Mouse (Mus musculus) stomach, embryonic 16.5 days (tissue): ENCODE measurements at regions not wholly inside any gene's neighbourhood (a gene's known extent, or its start where the extent isn't known, plus 50 kb on each side); places are given as distances from the start of the nearest gene placed in this dataset.

Experiments
- ATAC-seq: fragments of 200-750 bp; cut with Nextera tagmentation; 2 replicates; pipeline ENCODE4 v1.8.0; 2017; ENCODE audit warnings: moderate number of reproducible peaks, moderate TSS enrichment; ENCODE audit not compliant: insufficient read depth, low FRiP score
- H3K27ac ChIP-seq: fragments of 300-500 bp; sonication (generic); 2 replicates; pipeline ENCODE4 v1.5.1; 2014; ENCODE audit warnings: low read length
- H3K27me3 ChIP-seq: fragments of 300-500 bp; sonication (generic); 2 replicates; pipeline ENCODE4 v1.6.1; 2014; ENCODE audit warnings: low read length, control low read depth, mixed read lengths; ENCODE audit not compliant: control insufficient read depth, insufficient read depth
- H3K36me3 ChIP-seq: fragments of 300-500 bp; sonication (generic); 2 replicates; pipeline ENCODE4 v1.6.1; 2014; ENCODE audit warnings: low read length; ENCODE audit not compliant: control insufficient read depth, insufficient read depth
- H3K4me1 ChIP-seq: fragments of 300-500 bp; sonication (generic); 2 replicates; pipeline ENCODE4 v1.6.1; 2014; ENCODE audit warnings: low read length, control low read depth, mixed read lengths; ENCODE audit not compliant: control insufficient read depth, insufficient read depth
- H3K4me2 ChIP-seq: fragments of 300-500 bp; sonication (generic); 2 replicates; pipeline ENCODE4 v1.6.1; 2014; ENCODE audit warnings: low read depth, low read length, mixed read lengths
- H3K4me3 ChIP-seq: fragments of 300-500 bp; sonication (generic); replicated peaks from 2 replicates; pipeline ENCODE4 v1.5.1; 2014; ENCODE audit warnings: mild to moderate bottlenecking, low read length
- H3K9ac ChIP-seq: fragments of 300-500 bp; sonication (generic); 2 replicates; pipeline ENCODE4 v1.6.1; 2014; ENCODE audit warnings: low read length
- H3K9me3 ChIP-seq: fragments of 300-500 bp; sonication (generic); replicated peaks from 2 replicates; pipeline ENCODE4 v1.6.1; 2016; ENCODE audit warnings: low read length, control low read depth; ENCODE audit not compliant: control insufficient read depth
- WGBS: fragments of 180-500 bp; shearing (Covaris S2); extraction: QIAGEN DNeasy Blood & Tissue Kit; methylation state at CpG from one replicate; pipeline ENCODE4 v1.1.7; 2014; 5-methylcytosine and 5-hydroxymethylcytosine counted together

GRCm38 (mm10) chr13:59962676-59963664, 140.0 kb upstream of the Tut7 start:
- H3K4me2 ChIP-seq, result no peak overlapping the region
- 0 out of 2 replicates have a peak, but pooled peaks cover 4% of the 10 kb centered on the region for H3K4me1 ChIP-seq
- no peak overlapping the region for H3K4me3 ChIP-seq
- H3K27ac ChIP-seq, result no peak overlapping the region
- H3K27me3 ChIP-seq, result peaks cover 2% of the 10 kb centered on the region; the same call in 1 of the 2 replicates
- H3K36me3 ChIP-seq, result no peaks in the 10 kb centered on the region
- no peaks in the 10 kb centered on the region for H3K9me3 ChIP-seq
- no peak overlapping the region for H3K9ac ChIP-seq
- no peak for ATAC-seq
- WGBS, result 60% methylated on average over 21 of the region's 21 CpGs

GRCm38 (mm10) chr13:59956441-59956840, 133.5 kb upstream of the Tut7 start:
- no peak overlapping the region for H3K4me2 ChIP-seq
- H3K4me1 ChIP-seq, result no peaks in the 10 kb centered on the region
- no peak overlapping the region for H3K9ac ChIP-seq
- no peaks in the 10 kb centered on the region for H3K27me3 ChIP-seq
- WGBS, result 31% methylated on average over 2 of the region's 2 CpGs
- no peak for ATAC-seq
- H3K9me3 ChIP-seq, result no peaks in the 10 kb centered on the region
- H3K36me3 ChIP-seq, result no peaks in the 10 kb centered on the region
- no peak overlapping the region for H3K4me3 ChIP-seq
- H3K27ac ChIP-seq, result no peak overlapping the region

- no peak for ATAC-seq
- WGBS, result 55% methylated on average over 4 of the region's 4 CpGs
- no peaks in the 10 kb centered on the region for H3K9me3 ChIP-seq
- no peaks in the 10 kb centered on the region for H3K4me1 ChIP-seq
- H3K27me3 ChIP-seq, result no peaks in the 10 kb centered on the region
- no peak overlapping the region for H3K27ac ChIP-seq
- no peak overlapping the region for H3K9ac ChIP-seq
- H3K4me2 ChIP-seq, result no peak overlapping the region
- H3K36me3 ChIP-seq, result no peaks in the 10 kb centered on the region
- H3K4me3 ChIP-seq, result no peak overlapping the region
Observed at GRCm38 (mm10) chr13:59952809-59953208, 129.9 kb upstream of the Tut7 start.

GRCm38 (mm10) chr13:59952116-59952515, 129.2 kb upstream of the Tut7 start:
- H3K4me1 ChIP-seq, result no peaks in the 10 kb centered on the region
- 63% methylated on average over 3 of the region's 3 CpGs for WGBS
- H3K9me3 ChIP-seq, result no peaks in the 10 kb centered on the region
- no peak overlapping the region for H3K4me3 ChIP-seq
- ATAC-seq, result no peak
- no peak overlapping the region for H3K27ac ChIP-seq
- no peak overlapping the region for H3K4me2 ChIP-seq
- no peak overlapping the region for H3K9ac ChIP-seq
- no peaks in the 10 kb centered on the region for H3K36me3 ChIP-seq
- no peaks in the 10 kb centered on the region for H3K27me3 ChIP-seq

GRCm38 (mm10) chr13:59950281-59950680, 127.3 kb upstream of the Tut7 start:
- no peaks in the 10 kb centered on the region for H3K9me3 ChIP-seq
- no peak overlapping the region for H3K27ac ChIP-seq
- H3K27me3 ChIP-seq, result no peaks in the 10 kb centered on the region
- no peaks in the 10 kb centered on the region for H3K36me3 ChIP-seq
- no peak overlapping the region for H3K9ac ChIP-seq
- WGBS, result 91% methylated on average over 3 of the region's 3 CpGs
- H3K4me1 ChIP-seq, result no peaks in the 10 kb centered on the region
- H3K4me2 ChIP-seq, result no peak overlapping the region
- no peak overlapping the region for H3K4me3 ChIP-seq
- no peak for ATAC-seq

GRCm38 (mm10) chr13:59949471-59949870, 126.5 kb upstream of the Tut7 start:
- Histone ChIP-seq H3K4me3 (no peak overlapping the region), H3K4me1 (no peaks in the 10 kb centered on the region), H3K4me2 (no peak overlapping the region), H3K27me3 (no peaks in the 10 kb centered on the region), H3K9me3 (no peaks in the 10 kb centered on the region), H3K27ac (no peak overlapping the region), H3K9ac (no peak overlapping the region), H3K36me3 (no peaks in the 10 kb centered on the region)
- ATAC-seq, result no peak
- WGBS, result 88% methylated on average over 6 of the region's 6 CpGs

- H3K27ac ChIP-seq, result no peak overlapping the region
- no peaks in the 10 kb centered on the region for H3K4me1 ChIP-seq
- H3K36me3 ChIP-seq, result no peaks in the 10 kb centered on the region
- no peaks in the 10 kb centered on the region for H3K9me3 ChIP-seq
- no peak overlapping the region for H3K4me2 ChIP-seq
- no peak overlapping the region for H3K9ac ChIP-seq
- H3K4me3 ChIP-seq, result no peak overlapping the region
- WGBS, result 82% methylated on average over 15 of the region's 15 CpGs
- no peaks in the 10 kb centered on the region for H3K27me3 ChIP-seq
- no peak for ATAC-seq
Observed at GRCm38 (mm10) chr13:59948496-59949138, 125.7 kb upstream of the Tut7 start.

GRCm38 (mm10) chr13:59947461-59947860, 124.5 kb upstream of the Tut7 start:
- H3K9ac ChIP-seq, result no peak overlapping the region
- no peaks in the 10 kb centered on the region for H3K4me1 ChIP-seq
- H3K27me3 ChIP-seq, result no peaks in the 10 kb centered on the region
- H3K4me2 ChIP-seq, result no peak overlapping the region
- WGBS, result 48% methylated on average over 5 of the region's 5 CpGs
- H3K4me3 ChIP-seq, result no peak overlapping the region
- no peaks in the 10 kb centered on the region for H3K36me3 ChIP-seq
- no peak for ATAC-seq
- no peaks in the 10 kb centered on the region for H3K9me3 ChIP-seq
- no peak overlapping the region for H3K27ac ChIP-seq

- Histone ChIP-seq H3K4me2 (no peak overlapping the region), H3K9ac (no peak overlapping the region), H3K9me3 (no peaks in the 10 kb centered on the region), H3K4me3 (no peak overlapping the region), H3K27ac (no peak overlapping the region), H3K4me1 (no peaks in the 10 kb centered on the region), H3K27me3 (no peaks in the 10 kb centered on the region), H3K36me3 (no peaks in the 10 kb centered on the region)
- 65% methylated on average over 4 of the region's 4 CpGs for WGBS
- no peak for ATAC-seq
Observed at GRCm38 (mm10) chr13:59946509-59946908, 123.6 kb upstream of the Tut7 start.
